Mouse (Mus musculus) common myeloid progenitor, adult 5-6 weeks (primary cell): ENCODE results near the gene Atrip. TPM values are rescaled to one million over a fixed set of nuclear protein-coding genes. Genes with fewer than 3 reads are reported as not detected.

Experiments
- ATAC-seq: replicated peaks from 2 replicates; pipeline ENCODE4 v1.8.0; 2016; ENCODE audit warnings: low read depth, mild to moderate bottlenecking, moderate TSS enrichment, inconsistent platforms; ENCODE audit not compliant: poor library complexity, severe bottlenecking
- total RNA-seq: library from RNA; stranded (forward); fragments of 200-1000, 187-1606 nt; gene quantifications from 2 replicates; pipeline ENCODE4 v1.2.3, GENCODE M21; 2017

Atrip gene
- total RNA-seq, 1 experiment from 2014 or later = 22.5 TPM

DNA sequence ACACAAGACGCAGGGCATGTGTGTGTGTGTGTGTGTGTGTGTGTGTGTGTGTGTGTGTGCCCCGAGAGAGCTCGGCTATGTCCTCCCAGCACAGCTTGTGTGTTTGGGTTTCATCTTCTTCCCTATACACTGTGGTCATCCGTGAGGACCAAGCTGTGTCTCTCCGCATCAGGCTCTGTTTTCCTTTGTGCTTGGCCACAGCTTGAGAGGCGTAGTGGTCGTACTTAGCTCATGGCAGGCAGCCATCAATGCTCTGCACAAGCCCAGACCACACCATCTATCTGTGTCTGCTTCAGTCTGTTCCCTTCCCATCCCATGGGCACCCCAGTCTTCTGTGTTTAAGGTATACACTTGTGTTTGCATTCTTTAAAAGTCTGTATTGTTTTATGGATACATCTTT lies 32.6 kb downstream of the Atrip start:
- ATAC-seq = no peak

GRCm38 (mm10) chr9:109040906-109041305 lies 33.0 kb downstream of the Atrip start:
- no peak for ATAC-seq

DNA sequence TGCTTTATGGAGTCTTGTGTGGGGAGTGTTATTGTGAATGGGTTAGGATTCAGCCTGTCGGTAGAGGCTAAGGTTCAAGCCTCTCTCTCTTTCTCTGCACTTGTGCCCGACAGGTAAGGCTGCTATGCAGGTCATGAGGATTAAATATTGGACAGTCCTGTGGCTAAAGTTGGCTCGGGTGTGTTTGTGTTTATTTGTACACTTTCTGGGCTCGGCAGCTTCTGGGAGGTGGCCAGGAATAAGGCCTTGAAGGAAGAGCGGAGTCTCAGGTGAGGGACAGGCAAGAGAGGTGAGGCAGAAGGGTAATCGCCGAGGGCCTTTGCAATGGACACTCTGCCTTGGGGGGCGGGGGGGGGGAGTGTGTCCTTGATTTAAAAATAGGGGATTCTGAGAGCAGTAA lies 33.7 kb downstream of the Atrip start:
- no peak for ATAC-seq

DNA sequence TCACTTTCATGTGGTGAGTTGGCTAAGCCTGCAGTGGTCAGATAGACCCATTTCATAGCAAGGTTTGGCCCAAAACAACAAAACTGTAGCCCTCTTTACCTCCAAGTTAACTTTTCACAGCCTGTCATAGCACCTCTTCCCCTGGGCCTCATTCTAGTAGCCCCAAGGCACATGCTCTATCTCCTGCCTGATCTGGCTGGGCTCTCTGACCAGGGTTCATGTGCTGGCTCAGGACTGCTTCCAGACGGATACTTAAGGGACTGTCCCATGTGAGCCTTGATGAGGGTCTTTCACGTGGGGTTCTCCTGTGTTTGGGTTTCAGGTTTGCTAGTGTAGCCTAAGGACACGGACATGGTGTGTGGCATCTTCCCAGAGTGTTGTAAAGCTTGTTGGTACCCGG lies 34.2 kb downstream of the Atrip start:
- no peak for ATAC-seq

- ATAC-seq = peak; percentile 45
These were observed 35.0 kb downstream of the Atrip start for GRCm38 (mm10) chr9:109038901-109039364.

- peak; percentile 91 for ATAC-seq
These were observed 35.6 kb downstream of the Atrip start, which contains the start of gene Shisa5 for GRCm38 (mm10) chr9:109038086-109038895. Gene Shisa5 (plus strand): TSS chr9:109038565.

DNA sequence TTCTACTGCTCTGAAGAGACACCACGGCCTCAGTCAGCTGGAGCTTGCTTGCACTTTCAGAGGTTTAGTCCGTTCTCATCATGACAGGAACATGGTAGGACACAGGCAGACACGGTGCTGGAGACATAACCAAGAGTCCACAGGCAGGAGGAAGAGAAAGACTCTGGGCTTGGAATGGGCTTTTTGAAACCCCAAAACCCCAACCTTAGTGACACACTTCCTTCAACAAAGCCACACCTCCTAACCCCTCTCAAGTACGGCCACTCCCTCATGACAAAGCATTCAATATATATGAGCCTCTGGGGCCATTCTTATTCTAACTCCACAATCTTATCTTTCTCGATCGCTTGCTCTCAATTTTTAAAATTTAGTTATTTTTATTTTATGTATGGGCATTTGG lies 41.5 kb downstream of the Atrip start:
- peak; percentile 68 for ATAC-seq

DNA sequence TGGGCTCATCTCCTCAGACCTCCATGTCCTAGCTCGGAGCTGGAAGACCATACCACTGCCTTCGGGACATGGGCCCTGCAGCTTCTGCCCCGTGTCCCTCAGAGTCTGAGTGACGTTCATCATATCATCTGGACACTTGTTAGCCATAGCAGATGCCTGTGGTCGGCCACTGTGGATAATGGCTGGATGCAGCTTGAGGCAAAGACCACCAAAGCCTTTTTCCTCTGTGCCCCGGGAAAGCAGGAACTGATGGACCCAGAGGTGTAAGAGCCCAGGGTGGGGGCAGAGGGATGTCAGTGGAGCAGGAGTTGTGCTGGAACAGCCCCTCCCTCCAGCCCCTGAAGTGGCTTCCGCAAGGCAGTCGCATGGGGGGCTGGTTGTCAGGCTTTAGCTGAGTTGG lies 42.2 kb downstream of the Atrip start:
- no peak for ATAC-seq

DNA sequence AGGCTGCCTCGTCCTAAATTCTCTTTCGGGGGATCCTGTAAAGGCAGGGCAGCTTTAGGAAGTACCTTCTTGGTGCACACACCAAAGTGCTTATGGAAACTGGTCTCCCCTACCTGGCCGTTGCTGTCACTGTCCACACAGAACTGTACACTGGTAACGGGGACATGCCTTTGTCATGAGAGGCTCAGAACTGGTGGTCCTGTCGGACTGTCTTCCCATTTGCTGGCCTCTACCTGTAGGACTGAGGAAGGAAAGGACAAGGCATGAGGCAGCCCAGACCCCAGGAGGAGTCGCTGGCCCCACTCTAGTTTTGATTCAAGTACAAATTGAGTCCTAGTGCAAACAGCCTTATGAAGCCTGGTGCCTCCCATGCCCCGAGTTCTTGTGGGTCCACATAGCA lies 42.9 kb downstream of the Atrip start:
- ATAC-seq = no peak

- ATAC-seq = no peak
These were observed 43.6 kb downstream of the Atrip start for GRCm38 (mm10) chr9:109030312-109030711.

DNA sequence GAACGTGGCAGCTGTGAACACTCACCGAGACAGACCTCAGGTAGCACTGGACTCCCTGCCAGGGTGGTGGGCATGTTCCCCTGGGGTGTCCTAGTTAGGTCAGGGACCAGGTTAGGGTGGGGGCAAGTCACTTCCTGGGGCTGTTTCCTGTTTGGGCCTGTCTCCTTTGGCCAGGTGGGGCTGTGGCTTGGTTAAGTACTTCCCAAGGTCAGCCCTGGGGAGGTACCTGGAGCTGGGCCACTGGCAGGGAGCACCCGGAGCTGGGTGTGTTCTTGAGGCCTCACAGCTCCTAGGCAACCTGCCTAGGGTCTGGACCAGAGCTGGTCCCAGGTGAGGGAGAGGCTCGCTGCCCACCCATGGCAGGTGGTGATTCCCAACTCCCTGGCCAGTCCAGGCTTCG lies 45.0 kb downstream of the Atrip start:
- no peak for ATAC-seq

GRCm38 (mm10) chr9:109028421-109028820 lies 45.5 kb downstream of the Atrip start:
- ATAC-seq = no peak

GRCm38 (mm10) chr9:109027521-109027920 lies 46.4 kb downstream of the Atrip start:
- ATAC-seq = no peak

DNA sequence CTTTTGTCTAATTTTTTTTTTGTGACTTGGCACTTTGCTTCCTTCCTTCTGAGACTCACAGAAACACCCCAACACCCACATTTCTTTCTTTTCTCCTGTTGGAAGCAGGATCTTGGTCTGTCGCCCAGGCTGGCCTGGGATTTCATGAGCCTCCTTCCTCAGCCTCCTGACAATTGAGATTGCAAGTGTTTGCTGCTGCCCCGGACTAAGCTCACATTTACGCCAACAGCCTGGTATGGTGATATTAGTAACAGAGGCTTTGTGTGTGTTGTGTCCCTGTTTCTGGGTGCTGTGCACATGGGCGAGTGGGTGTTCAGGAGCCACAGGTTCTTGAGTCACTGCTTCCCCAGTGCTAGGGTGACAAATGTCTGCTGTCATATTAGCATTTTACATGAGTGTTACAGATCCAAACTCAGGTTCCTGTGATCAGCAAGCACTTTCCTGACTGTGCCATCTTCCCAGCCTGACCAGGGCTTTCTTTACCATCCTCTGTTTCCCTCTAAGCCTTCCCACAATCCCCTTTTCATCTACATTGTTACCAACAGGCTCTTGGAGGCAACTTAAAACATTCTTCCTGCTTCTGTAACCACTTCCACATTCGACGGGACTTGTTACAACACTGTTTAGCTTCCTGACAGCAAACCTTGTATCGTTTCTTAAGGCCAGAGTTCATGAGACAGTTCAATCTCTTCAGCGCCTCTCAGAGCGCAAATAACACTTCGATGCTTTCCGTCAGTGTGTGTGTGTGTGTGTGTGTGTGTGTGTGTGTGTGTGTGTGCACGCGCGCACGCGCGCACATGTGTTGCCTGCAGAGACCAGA lies 50.8 kb downstream of the Atrip start:
- peak; percentile 67 for ATAC-seq

- peak; percentile 59 for ATAC-seq
These were observed 52.5 kb downstream of the Atrip start for GRCm38 (mm10) chr9:109021428-109021827.

- peak; percentile 37 for ATAC-seq
These were observed 56.8 kb downstream of the Atrip start for GRCm38 (mm10) chr9:109016973-109017604.

DNA sequence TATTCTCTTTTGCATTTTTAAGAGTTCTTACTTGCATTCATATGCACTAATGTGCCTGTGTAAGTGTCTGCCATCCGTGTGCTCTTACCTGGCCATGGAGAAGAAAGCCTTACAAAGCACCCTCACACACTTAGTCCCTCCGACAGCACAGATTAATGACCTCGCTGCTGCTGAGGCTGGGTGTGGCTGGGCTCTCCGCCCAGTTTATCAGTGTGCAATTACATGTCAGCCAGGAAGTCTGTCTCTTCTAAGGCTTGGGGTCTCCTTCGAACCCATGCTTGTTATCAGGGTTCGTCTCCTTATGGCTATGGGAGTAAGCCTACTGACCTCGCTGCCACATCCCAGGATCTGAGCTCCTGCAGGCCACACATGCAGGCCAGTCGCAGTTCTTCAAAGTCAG lies 58.5 kb downstream of the Atrip start:
- ATAC-seq = peak; percentile 53; the same call in 1 of the 2 replicates

GRCm38 (mm10) chr9:109010316-109010690 lies 63.6 kb downstream of the Atrip start:
- no peak; the same call in 1 of the 2 replicates for ATAC-seq

DNA sequence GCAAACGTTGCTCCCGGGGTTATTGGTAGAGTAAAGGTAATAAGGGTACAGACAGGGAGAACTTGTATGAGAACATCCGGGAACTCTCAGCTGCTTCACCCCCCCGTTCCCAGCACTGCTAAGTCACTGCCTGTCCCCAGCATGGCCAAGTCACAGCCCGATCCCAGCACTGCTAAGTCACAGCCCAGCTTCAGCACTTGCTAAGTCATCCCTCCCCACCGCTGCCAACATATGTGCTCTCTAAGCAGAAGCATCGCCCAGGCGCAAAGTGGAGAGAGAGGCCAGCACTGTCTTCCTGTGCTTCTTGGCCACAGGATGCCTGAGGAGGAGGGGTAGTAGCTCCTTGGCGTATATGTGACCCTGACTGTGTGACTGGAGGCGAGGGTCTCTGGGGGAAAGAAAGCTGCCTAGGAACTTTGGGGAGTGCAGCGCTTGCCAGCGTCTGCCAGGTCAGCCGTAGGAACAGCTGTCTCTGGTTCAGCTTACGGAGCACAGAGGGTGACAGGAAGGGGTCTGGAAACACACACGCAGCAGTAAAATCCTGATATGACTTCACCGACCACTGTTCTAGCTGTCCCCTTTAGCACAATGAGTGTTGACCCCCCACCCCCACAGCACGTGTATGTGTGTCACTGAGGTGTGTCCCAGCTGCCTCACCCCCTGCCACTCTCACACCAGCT lies 64.1 kb downstream of the Atrip start:
- peak; percentile 96 for ATAC-seq

- ATAC-seq = no peak
These were observed 64.8 kb downstream of the Atrip start for GRCm38 (mm10) chr9:109008994-109009635.
